Mouse (Mus musculus): ENCODE data around the gene 1700001C19Rik. TPM values are rescaled to one million over a fixed set of nuclear protein-coding genes. Genes with fewer than 3 reads are reported as not detected.
A peak's percentile ranks its signal among the peaks of the same experiment; 100 is the strongest.
"Not testable (repeated sequence)": the region's sequence is repeated elsewhere in the genome, so short reads cannot be mapped to it uniquely, and the experiment has no call there.

Gene 1700001C19Rik
- total RNA-seq, 2 experiments from 2014 or later: not detected

- no peak for ATAC-seq (replicated peaks; ENCODE audit: low FRiP score, poor library complexity, severe bottlenecking)
Measured at GRCm38 (mm10) chr17:47440359-47440890, 3.2 kb upstream of the 1700001C19Rik start.

GRCm38 (mm10) chr17:47439396-47440028, 2.3 kb upstream of the 1700001C19Rik start:
- no peak for ATAC-seq (replicated peaks; ENCODE audit: low FRiP score, poor library complexity, severe bottlenecking)

- ATAC-seq (replicated peaks; ENCODE audit: low FRiP score, poor library complexity, severe bottlenecking): no peak
Measured at GRCm38 (mm10) chr17:47438611-47439010, 1.4 kb upstream of the 1700001C19Rik start.

GRCm38 (mm10) chr17:47436156-47436906, 845 bp downstream of the 1700001C19Rik start, which contains the start of gene AI661453:
TSS of gene AI661453 (plus strand) at chr17:47436615.
- ATAC-seq (replicated peaks; ENCODE audit: low FRiP score, poor library complexity, severe bottlenecking): no peak

- no peak for ATAC-seq (replicated peaks; ENCODE audit: low FRiP score, poor library complexity, severe bottlenecking)
Measured at GRCm38 (mm10) chr17:47430815-47431214, 6.4 kb downstream of the 1700001C19Rik start.

- no peak for ATAC-seq (replicated peaks; ENCODE audit: low FRiP score, poor library complexity, severe bottlenecking)
Measured at GRCm38 (mm10) chr17:47428831-47429304, 8.3 kb downstream of the 1700001C19Rik start.

GRCm38 (mm10) chr17:47427316-47427715, 9.9 kb downstream of the 1700001C19Rik start:
- ATAC-seq (replicated peaks; ENCODE audit: low FRiP score, poor library complexity, severe bottlenecking): no peak

GRCm38 (mm10) chr17:47424186-47424585, 13.0 kb downstream of the 1700001C19Rik start:
- ATAC-seq (replicated peaks; ENCODE audit: low FRiP score, poor library complexity, severe bottlenecking): no peak

- not testable (repeated sequence) for ATAC-seq (replicated peaks; ENCODE audit: low FRiP score, poor library complexity, severe bottlenecking)
Measured at GRCm38 (mm10) chr17:47422616-47423015, 14.6 kb downstream of the 1700001C19Rik start.

- no peak for ATAC-seq (replicated peaks; ENCODE audit: low FRiP score, poor library complexity, severe bottlenecking)
Measured at GRCm38 (mm10) chr17:47421566-47421965, 15.6 kb downstream of the 1700001C19Rik start.

- ATAC-seq (replicated peaks; ENCODE audit: low FRiP score, poor library complexity, severe bottlenecking): no peak
Measured at GRCm38 (mm10) chr17:47420195-47420594, 17.0 kb downstream of the 1700001C19Rik start.

GRCm38 (mm10) chr17:47409897-47410861, 27.0 kb downstream of the 1700001C19Rik start:
- peak; percentile 59; the same call in 1 of the 2 replicates for ATAC-seq (replicated peaks; ENCODE audit: low FRiP score, poor library complexity, severe bottlenecking)

GRCm38 (mm10) chr17:47408558-47408898, 28.6 kb downstream of the 1700001C19Rik start:
- ATAC-seq (replicated peaks; ENCODE audit: low FRiP score, poor library complexity, severe bottlenecking): peak; percentile 57; the same call in 1 of the 2 replicates

- no peak; the same call in 1 of the 2 replicates for ATAC-seq (replicated peaks; ENCODE audit: low FRiP score, poor library complexity, severe bottlenecking)
Measured at GRCm38 (mm10) chr17:47407717-47408557, 29.2 kb downstream of the 1700001C19Rik start.

GRCm38 (mm10) chr17:47400451-47400850, 36.7 kb downstream of the 1700001C19Rik start, which contains the start of gene Guca1a:
TSS of gene Guca1a (minus strand) at chr17:47400584.
- no peak for ATAC-seq (replicated peaks; ENCODE audit: low FRiP score, poor library complexity, severe bottlenecking)

- no peak for ATAC-seq (replicated peaks; ENCODE audit: low FRiP score, poor library complexity, severe bottlenecking)
Measured at GRCm38 (mm10) chr17:47399091-47399490, 38.1 kb downstream of the 1700001C19Rik start.

- ATAC-seq (replicated peaks; ENCODE audit: low FRiP score, poor library complexity, severe bottlenecking): peak; percentile 46
Measured at GRCm38 (mm10) chr17:47395376-47395913, 41.7 kb downstream of the 1700001C19Rik start.

- no peak for ATAC-seq (replicated peaks; ENCODE audit: low FRiP score, poor library complexity, severe bottlenecking)
Measured at GRCm38 (mm10) chr17:47394223-47394869, 42.8 kb downstream of the 1700001C19Rik start.

All from erythroblast, adult 5-6 weeks (primary cell).